12 mouse cellular contexts compared by ENCODE assay signal in the genomic region with DNA sequence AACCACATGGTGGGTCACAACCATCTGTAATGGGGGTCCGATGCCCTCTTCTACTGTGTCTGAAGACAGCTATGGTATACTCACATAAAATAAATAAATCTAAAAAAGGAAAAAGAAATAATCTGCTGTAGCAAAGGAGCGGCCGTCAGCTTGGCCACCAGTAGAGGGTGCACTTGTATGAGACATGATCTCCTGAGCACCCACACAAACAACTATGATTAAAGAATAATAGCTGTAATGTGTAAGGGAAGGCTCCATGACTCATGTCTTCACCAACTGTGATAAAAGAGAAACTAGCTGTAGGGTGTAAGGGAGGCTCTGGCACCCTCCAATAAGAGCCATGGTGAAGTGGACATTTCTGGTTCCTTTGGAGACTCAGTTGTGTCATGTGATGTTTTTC. TPM values are rescaled to one million over a fixed set of nuclear protein-coding genes. Genes with fewer than 3 reads are reported as not detected.
DNase-seq lines count a peak whose midpoint lies in the region; ATAC-seq and TF ChIP-seq lines count a peak whose summit lies in the region.
"Had no signal": no experiment of that assay in that cellular context is flagged by ENCODE, and none has a peak within 500 bp of the region (broad histone marks: within the 10 kb centered on the region; RNA-seq: fewer than 3 reads in every experiment).

No protein-coding gene starts in this region.

- H3K27me3 ChIP-seq in kidney, adult 2 months (replicated peaks; ENCODE audit: control insufficient read depth, insufficient read depth, low read length) = no peaks in the 10 kb centered on the region
- no peaks in the 10 kb centered on the region for H3K27me3 ChIP-seq in thymus, adult 2 months (ENCODE audit: control insufficient read depth, insufficient read depth, low read length)
- H3K27me3 ChIP-seq: heart, embryonic 15.5 days had no signal

- no peak overlapping the region for H3K4me3 ChIP-seq in kidney, adult 2 months (ENCODE audit: insufficient read depth, low read depth, low read length)
- no peak overlapping the region for H3K4me3 ChIP-seq in thymus, adult 2 months (ENCODE audit: control insufficient read depth, insufficient read depth, low read length)
- H3K4me3 ChIP-seq in bone marrow, adult 2 months (replicated peaks; ENCODE audit: control insufficient read depth, low read depth, low read length) = no peak overlapping the region
- H3K4me3 ChIP-seq: forebrain, embryonic 10.5 days; heart, embryonic 15.5 days had no signal

- no peak for ATAC-seq in activated CD4-positive, CD25-positive, alpha-beta regulatory T cell, adult 4 months

- no peaks in the 10 kb centered on the region for H3K36me3 ChIP-seq in kidney, adult 2 months (ENCODE audit: control insufficient read depth, insufficient read depth, low read length)
- H3K36me3 ChIP-seq in thymus, adult 2 months (ENCODE audit: control insufficient read depth, insufficient read depth, low read length) = no peaks in the 10 kb centered on the region
- H3K36me3 ChIP-seq: forebrain, embryonic 10.5 days; heart, embryonic 15.5 days had no signal

- H3K27ac ChIP-seq in kidney, adult 2 months (ENCODE audit: insufficient read depth, low read depth, low read length) = no peak overlapping the region
- no peak overlapping the region for H3K27ac ChIP-seq in thymus, adult 2 months (ENCODE audit: control insufficient read depth, insufficient read depth, low read length)
- no peak overlapping the region for H3K27ac ChIP-seq in bone marrow, adult 2 months (ENCODE audit: control insufficient read depth, insufficient read depth, low read depth, low read length, poor library complexity)
- H3K27ac ChIP-seq: forebrain, embryonic 10.5 days; heart, embryonic 15.5 days had no signal

- TF ChIP-seq CTCF in kidney, adult 2 months (conservative IDR thresholded peaks at IDR 0.05; ENCODE audit: insufficient read depth, insufficient read length, low read depth, low read length) = peak; percentile 48
- no peak for TF ChIP-seq CTCF in thymus, adult 2 months (IDR thresholded peaks at IDR 0.05; ENCODE audit: borderline replicate concordance, control insufficient read depth, extremely low read depth, insufficient read depth, low read length, poor library complexity)
- TF ChIP-seq CTCF in bone marrow, adult 2 months (IDR thresholded peaks at IDR 0.05; ENCODE audit: control insufficient read depth, insufficient read depth, low read length) = peak; percentile 31; the same call in 1 of the 2 replicates

- TF ChIP-seq POLR2A in kidney, adult 2 months (IDR thresholded peaks at IDR 0.05; ENCODE audit: low read depth, low read length) = no peak
- no peak for TF ChIP-seq POLR2A in thymus, adult 2 months (IDR thresholded peaks at IDR 0.05; ENCODE audit: control insufficient read depth, extremely low read depth, insufficient read depth, low read length, poor library complexity)
- TF ChIP-seq POLR2A in bone marrow, adult 2 months (IDR thresholded peaks at IDR 0.05; ENCODE audit: borderline replicate concordance, control insufficient read depth, low read depth, low read length) = no peak

- no peak for DNase-seq in kidney, adult 2 months
- no peak for DNase-seq in kidney, adult 8-10 months
- peak; percentile 42 for DNase-seq in thymus, adult 2 months
- no peak for DNase-seq in thymus, postnatal 25 days
- no peak for DNase-seq in ovary, postnatal 14 days (ENCODE audit: low spot score)
- DNase-seq in layer of hippocampus, adult 9-10 months (ENCODE audit: low spot score) = no peak
- DNase-seq: cerebellum, adult 9-11 months; right cerebral cortex, adult 18-20 months had no signal

- 60% methylated on average over 3 of the region's 3 CpGs for WGBS in kidney, adult 2 months
- WGBS in thymus, adult 2 months = 81% methylated on average over 3 of the region's 3 CpGs
- 70% methylated on average over 3 of the region's 3 CpGs for WGBS in bone marrow, adult 2 months

- no peaks in the 10 kb centered on the region for H3K4me1 ChIP-seq in kidney, adult 2 months (ENCODE audit: control insufficient read depth, insufficient read depth, low read length)
- no peaks in the 10 kb centered on the region for H3K4me1 ChIP-seq in thymus, adult 2 months (replicated peaks; ENCODE audit: control insufficient read depth, insufficient read depth, low read length)
- no peaks in the 10 kb centered on the region for H3K4me1 ChIP-seq in bone marrow, adult 2 months (ENCODE audit: control insufficient read depth, insufficient read depth, low read length)
- H3K4me1 ChIP-seq: forebrain, embryonic 10.5 days; heart, embryonic 15.5 days had no signal

RNA-seq across cellular contexts. Expression of a gene that starts 23.4 kb away (rescaled TPM):
- 11.1 and 15.3 TPM in 2 replicates for polyA plus RNA-seq in kidney, adult 2 months (2012; rRNA removed)
- polyA plus RNA-seq in thymus, adult 2 months (2012; rRNA removed) = 119 and 124 TPM in 2 replicates
- 8.2 and 11.8 TPM in 2 replicates for polyA plus RNA-seq in bone marrow, adult 2 months (2011; ENCODE audit: insufficient read depth, insufficient read length, low replicate concordance, missing spikeins)
- 100 to 1,000 TPM; 171 to 177 TPM for polyA plus RNA-seq in activated CD4-positive, CD25-positive, alpha-beta regulatory T cell, adult 4 months (2017; shearing (Covaris generic))

RNA-seq across cellular contexts. Expression of a gene that starts 50.1 kb away (rescaled TPM):
- 23.1 and 25.7 TPM in 2 replicates for polyA plus RNA-seq in kidney, adult 2 months (2012; rRNA removed)
- 5.7 and 7.3 TPM in 2 replicates for polyA plus RNA-seq in thymus, adult 2 months (2012; rRNA removed)
- 1.5 and 11.3 TPM in 2 replicates for polyA plus RNA-seq in bone marrow, adult 2 months (2011; ENCODE audit: insufficient read depth, insufficient read length, low replicate concordance, missing spikeins)
- polyA plus RNA-seq in activated CD4-positive, CD25-positive, alpha-beta regulatory T cell, adult 4 months (2017; shearing (Covaris generic)) = under 1 TPM; 0.33 to 0.40 TPM

RNA-seq across cellular contexts. Expression of a gene that starts 54.3 kb away (rescaled TPM):
- polyA plus RNA-seq in kidney, adult 2 months (2012; rRNA removed) = 15.4 and 17.6 TPM in 2 replicates
- polyA plus RNA-seq in thymus, adult 2 months (2012; rRNA removed) = 8.9 and 9.5 TPM in 2 replicates
- polyA plus RNA-seq in bone marrow, adult 2 months (2011; ENCODE audit: insufficient read depth, insufficient read length, low replicate concordance, missing spikeins) = not detected in 2 replicates
- under 1 TPM; 0.24 to 0.40 TPM for polyA plus RNA-seq in activated CD4-positive, CD25-positive, alpha-beta regulatory T cell, adult 4 months (2017; shearing (Covaris generic))
